Mouse (Mus musculus) left cerebral cortex, postnatal 14 days (tissue): ENCODE results near the gene Dnaaf1. TPM values are rescaled to one million over a fixed set of nuclear protein-coding genes. Genes with fewer than 3 reads are reported as not detected.

Experiments
- DNase-seq, 2 experiments: peaks; one replicate each; pipeline ENCODE4 v3.0.0; 2021 to 2022; ENCODE audit warnings: low spot score in 2 of 2, mixed read lengths in 1 of 2
- intact Hi-C: fragments of 180-260 bp; cut with DNase I; formaldehyde crosslinking; loops from one replicate; pipeline ENCODE4 v1.15.1; 2025
- total RNA-seq, 2 experiments: library from RNA; stranded (reverse); gene quantifications; 2 replicates each; pipeline ENCODE4 v1.2.3; 2021

Gene Dnaaf1
- total RNA-seq, 2 experiments from 2014 or later: 0.11 to 0.20 TPM

DNA sequence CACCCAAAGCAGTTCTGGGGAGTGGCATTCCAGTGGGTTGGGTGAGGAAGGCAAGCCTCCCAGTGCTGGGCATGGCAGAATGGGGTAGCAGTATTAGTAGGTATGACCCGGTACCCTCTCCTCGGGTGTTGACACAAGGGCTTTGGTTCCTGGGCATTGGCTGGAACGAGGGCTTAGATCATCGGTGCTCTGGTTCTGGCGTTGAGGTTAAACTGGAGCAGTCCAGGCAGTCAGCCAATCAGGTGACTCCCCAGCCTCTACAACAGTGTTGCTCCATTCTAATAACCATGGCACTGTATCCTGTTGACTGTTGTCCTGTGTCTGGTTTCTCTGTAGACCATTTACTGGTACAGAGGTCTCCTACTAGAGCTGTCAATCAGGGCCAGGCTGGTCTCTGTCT is 42.6 kb downstream of the Dnaaf1 start:
- no peak for DNase-seq
- intact Hi-C loops: no loop called here

GRCm38 (mm10) chr8:119618887-119619286 is 43.9 kb downstream of the Dnaaf1 start:
- DNase-seq: no peak
- intact Hi-C loops: no loop called here

DNA sequence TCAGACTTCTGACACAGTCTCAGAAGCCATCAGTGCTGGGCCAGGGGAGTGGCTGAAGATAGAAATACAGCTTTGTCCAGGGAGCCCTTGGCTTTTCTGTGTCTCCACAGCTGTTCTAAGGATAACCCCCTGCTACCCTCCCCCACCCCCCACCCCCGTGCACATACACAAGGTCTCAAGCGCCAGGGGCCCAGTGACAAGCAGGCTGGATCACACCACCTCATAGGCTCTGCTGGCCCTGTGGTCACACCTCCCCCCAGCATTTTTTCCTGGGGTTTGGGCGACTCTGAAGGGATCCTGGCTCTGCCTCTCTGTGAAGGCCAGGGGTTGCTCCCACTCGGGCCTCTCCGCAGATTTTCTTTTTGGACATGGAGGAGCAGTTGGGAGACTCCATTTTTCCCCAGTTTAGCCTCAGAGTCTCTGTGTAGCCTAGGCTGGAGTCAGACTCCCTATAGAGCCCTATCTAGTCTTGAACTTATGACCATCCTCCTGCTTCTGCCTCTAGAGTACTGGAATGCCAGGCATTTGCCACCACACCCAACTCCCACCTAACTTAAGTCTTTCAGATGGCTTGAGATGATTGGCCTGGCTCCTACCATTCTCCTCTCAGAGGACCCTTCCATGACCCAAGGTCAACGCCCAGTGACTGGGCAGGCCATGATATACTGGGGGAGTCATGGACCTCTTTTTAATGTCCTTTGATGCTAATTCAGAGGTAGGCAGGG is 45.2 kb downstream of the Dnaaf1 start:
- intact Hi-C loops: no loop called here

GRCm38 (mm10) chr8:119620848-119621465 is 45.9 kb downstream of the Dnaaf1 start:
- intact Hi-C loops: no loop called here
- DNase-seq: no peak

More for the DNA sequence above, 45.2 kb downstream of the Dnaaf1 start:
- DNase-seq: no peak

DNA sequence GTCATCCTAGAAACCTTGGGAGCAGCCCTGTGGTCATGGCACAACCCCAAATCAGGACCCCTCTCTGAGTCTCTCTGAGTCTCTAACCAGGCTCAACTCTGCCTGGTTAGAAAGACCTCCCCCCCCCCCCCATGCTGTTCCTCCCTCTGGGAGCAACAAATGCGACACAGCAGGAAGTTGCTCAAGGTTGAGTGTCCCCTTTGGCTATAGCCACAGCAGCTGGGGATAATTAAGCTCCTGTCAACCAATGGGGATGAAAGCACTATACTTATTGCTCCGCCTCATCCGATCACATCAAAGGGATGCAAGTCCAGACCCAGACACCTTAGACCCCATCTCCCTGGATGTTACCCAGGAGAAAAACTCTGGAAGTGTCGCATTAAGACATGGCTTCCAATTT is 47.5 kb downstream of the Dnaaf1 start:
- intact Hi-C loops: no loop called here
- DNase-seq: no peak

DNA sequence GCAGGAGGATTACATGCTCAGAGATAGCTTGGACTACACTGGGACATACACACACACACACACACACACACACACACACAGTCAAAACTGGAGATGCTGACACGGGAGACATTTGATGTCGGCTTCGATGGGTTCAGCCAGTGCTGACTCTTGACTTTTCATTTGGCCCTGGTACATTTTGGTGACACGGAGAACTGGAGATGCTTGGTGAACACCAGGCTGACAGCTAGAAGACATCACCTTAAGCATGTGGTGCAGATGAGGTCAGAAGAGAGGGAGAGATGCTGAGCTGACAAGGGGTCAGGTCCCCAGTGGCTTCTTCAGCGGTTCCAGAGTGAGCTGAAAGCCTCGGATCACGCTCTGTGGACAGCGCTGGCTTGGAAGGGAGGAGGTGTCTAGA is 48.0 kb downstream of the Dnaaf1 start:
- no peak for DNase-seq
- intact Hi-C loops: no loop called here

- intact Hi-C loops: no loop called here
- DNase-seq: no peak
Observed at GRCm38 (mm10) chr8:119623744-119624143, 48.7 kb downstream of the Dnaaf1 start.

DNA sequence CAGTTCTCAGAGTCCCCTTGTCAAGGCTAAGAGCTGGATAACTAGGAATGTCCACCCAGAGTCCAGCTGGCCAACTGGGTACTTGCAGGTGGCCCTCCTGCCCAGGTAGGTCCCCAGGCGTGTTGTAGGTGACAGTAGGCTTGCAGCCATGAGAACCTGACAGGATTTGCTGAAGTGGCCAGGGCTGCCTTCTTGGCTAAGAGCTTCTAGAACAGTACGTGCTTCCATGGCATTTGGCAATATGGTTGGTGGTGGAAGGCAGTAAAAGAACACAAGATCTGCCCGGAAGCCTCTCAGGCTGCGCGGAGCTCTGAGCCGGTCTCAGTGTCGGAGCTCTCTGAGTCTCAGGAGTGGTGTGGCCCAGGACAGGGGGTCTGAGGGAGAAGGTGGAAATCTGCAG is 49.9 kb downstream of the Dnaaf1 start:
- no peak for DNase-seq
- intact Hi-C loops: no loop called here

DNA sequence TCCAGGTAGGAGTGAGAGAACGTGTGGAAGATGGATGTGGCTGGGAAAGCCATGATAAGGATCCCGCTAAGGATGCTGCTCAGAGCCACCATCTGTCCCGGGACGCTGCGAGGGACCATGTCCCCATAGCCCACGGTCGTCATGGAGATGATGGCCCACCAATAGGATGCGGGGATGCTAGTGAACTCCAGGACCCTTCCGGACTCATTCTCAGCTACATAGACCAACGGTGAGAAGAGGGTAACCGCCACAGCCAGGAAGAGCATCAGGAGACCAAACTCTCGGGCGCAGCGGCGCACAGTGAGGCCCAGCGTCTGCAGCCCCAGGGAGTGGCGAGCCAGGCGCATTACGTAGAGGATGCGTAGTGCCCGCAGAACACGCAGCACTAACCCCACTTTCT is 50.8 kb downstream of the Dnaaf1 start:
- intact Hi-C loops: no loop called here

GRCm38 (mm10) chr8:119627199-119627598 is 52.2 kb downstream of the Dnaaf1 start:
- intact Hi-C loops: no loop called here

More for the DNA sequence above, 50.8 kb downstream of the Dnaaf1 start:
- no peak for DNase-seq

DNA sequence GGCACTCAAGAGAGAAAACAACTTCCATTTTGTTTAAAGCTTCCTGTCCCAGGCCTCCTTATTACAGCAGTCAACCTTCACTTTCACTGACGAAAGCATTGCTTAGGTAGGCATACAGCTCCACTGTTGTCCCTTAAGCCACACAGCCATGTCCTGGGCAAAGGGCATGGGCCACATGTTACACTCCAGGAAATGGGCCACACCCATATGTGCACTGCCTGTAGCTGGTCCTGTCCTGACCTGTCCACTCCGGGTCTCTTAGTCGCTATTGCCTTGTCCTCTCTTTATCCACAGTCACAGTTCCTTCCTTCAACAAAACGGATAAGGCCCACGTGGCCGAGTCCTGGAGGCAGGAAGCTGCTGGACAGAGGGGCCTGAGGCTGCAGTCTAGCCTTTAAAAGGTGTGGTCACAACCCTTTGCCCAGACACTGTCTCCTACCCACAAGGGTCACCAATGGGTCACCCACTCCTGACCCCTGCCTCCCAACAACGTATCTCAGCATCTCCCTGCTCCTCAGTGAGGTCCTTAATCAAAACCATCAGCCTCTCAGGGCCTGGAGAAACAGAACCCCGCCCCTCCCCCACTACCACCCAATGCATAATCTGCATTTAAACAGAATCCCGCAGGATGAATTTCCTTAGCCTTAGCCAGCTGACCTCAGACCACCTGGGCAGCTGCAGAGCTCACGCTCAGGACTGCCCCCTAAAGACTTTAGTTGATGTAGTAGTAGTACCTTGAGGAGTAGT is 52.8 kb downstream of the Dnaaf1 start:
- intact Hi-C loops: no loop called here
- no peak for DNase-seq

More at GRCm38 (mm10) chr8:119627199-119627598, 52.2 kb downstream of the Dnaaf1 start:
- no peak for DNase-seq

GRCm38 (mm10) chr8:119630841-119631240 is 55.8 kb downstream of the Dnaaf1 start:
- intact Hi-C loops: no loop called here
- no peak for DNase-seq

GRCm38 (mm10) chr8:119632246-119632645 is 57.2 kb downstream of the Dnaaf1 start:
- DNase-seq: no peak
- intact Hi-C loops: no loop called here

DNA sequence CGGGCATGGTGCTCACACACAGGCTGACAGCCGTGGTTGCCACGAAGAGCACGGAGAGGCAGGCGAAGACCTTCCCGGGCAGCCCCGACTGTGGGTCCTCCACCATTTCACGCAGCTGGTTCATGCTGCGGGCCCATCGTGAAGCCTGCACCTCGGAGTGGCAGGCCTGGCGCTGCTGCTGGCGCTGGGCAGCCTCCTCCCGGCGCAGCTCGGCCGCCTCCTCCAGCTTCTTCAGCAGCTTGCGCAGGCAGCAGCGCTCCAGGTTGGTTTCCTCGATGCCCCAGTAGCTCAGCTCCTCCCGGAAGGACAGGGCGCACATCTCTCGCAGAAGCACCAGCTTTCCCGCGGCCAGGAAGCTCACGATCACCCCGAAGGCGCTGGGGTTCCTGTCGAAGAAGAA is 57.9 kb downstream of the Dnaaf1 start:
- peak in 1 of 2 experiments; percentile 22 for DNase-seq
- intact Hi-C loops: no loop called here

GRCm38 (mm10) chr8:119634616-119635336 is 59.7 kb downstream of the Dnaaf1 start:
- intact Hi-C loops: no loop called here

DNA sequence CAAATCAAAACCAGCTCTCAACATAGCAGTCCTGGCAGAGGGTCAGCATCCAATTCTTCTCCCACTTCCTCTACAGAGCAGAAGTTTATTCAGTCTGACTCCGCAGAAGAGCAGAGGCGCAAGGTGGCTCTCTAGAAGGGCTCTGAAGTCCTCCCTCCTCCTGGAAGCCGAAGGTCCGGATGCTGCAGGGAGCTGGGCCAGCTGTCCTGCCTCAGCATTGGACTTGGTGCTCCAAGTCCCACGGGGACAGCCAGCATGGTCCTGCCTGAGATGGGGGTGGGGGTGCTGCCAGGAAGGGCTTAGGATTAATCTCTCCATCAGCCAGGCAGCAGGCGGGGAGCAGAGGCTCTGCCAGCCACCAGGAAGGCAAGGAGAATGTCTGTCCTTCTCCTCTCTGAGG is 60.3 kb downstream of the Dnaaf1 start, which contains the start of gene Kcng4:
Kcng4 (minus strand) TSS at position 303 of the 400 bp plus-strand sequence.
- intact Hi-C loops: no loop called here
- DNase-seq: no peak

More at GRCm38 (mm10) chr8:119634616-119635336, 59.7 kb downstream of the Dnaaf1 start:
- DNase-seq: no peak

DNA sequence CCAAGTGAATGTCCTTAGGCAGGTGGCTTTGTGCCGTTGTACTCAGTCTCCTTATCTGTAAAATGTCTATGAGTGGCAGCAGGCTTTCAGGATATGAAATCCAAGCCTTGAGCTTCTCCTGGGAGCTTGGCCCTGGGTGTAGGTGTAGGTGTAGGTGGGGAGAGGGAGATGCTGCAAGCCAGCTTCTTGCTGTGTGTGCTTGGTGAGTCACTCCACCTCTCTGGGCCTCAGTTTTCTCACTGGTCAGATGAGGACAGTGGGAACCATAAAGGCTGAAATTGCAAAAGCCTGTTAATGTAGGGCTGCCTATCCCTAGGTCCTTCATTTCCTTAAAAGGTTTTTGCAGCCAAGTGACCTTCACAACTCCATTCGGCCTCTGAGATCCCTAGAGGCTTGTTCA is 60.9 kb downstream of the Dnaaf1 start:
- DNase-seq: no peak
- intact Hi-C loops: no loop called here

- intact Hi-C loops: no loop called here
- no peak for DNase-seq
Observed at GRCm38 (mm10) chr8:119636766-119637165, 61.7 kb downstream of the Dnaaf1 start.

DNA sequence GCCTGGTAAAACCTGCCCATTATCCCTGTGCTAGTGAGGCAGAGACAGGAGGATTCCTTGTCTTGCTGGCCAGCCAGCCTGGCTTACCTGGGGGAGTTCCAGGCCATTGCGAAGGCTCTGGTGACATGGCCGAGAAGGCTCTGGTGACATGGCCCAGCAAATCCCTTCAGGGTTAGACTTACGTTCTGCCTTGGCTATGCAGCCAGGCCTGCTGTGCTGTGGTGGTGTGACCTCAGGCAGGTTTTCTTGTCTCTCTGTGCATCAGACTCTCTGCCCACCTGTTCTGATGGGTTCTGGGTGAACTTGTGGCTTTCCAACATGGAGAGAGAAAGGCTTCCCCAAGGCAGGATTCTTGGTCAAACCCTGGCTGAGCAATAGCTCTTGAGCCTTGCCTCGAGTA is 62.3 kb downstream of the Dnaaf1 start:
- intact Hi-C loops: no loop called here

DNA sequence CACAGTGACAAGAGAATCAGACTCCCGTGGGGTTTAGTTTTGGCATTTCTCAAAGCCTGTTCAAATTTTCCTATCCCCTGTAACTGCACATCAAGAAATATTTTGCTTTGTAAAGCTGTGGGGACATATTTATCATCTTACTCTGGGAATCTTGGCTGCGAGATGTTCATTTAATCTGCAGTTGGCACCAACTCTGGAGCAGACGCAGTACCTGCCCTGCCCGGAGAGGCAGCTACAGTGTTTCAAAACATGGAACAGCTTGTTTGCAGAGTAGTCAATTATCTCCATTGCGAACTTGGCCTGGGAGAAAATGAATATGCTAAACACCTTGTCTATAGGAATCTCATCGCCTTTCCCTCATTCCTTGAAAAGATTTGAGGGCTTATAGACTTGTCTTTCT is 63.2 kb downstream of the Dnaaf1 start:
- intact Hi-C loops: no loop called here
- no peak for DNase-seq

More for the DNA sequence above, 62.3 kb downstream of the Dnaaf1 start:
- DNase-seq: no peak
